Comparison of ENCODE assay signal across 20 mouse cellular contexts in genomic region chr9:17189552-17189951, GRCm38 (mm10).
DNase-seq lines count a peak whose midpoint lies in the region; ATAC-seq and TF ChIP-seq lines count a peak whose summit lies in the region.
"Had no signal": no experiment of that assay in that cellular context is flagged by ENCODE, and none has a peak within 500 bp of the region (broad histone marks: within the 10 kb centered on the region; RNA-seq: fewer than 3 reads in every experiment).

No protein-coding gene starts in this region.

- H3K4me3 ChIP-seq in hindbrain, postnatal 0 days (ENCODE audit: low read length) = no peak overlapping the region
- no peak overlapping the region for H3K4me3 ChIP-seq in hindbrain, embryonic 14.5 days (replicated peaks; ENCODE audit: low read length)
- no peak overlapping the region for H3K4me3 ChIP-seq in layer of hippocampus, adult 2 months
- H3K4me3 ChIP-seq: forebrain, embryonic 12.5 days; megakaryocyte, embryonic 14.5 days; midbrain, embryonic 15.5 days; neural tube, embryonic 15.5 days; stomach, embryonic 15.5 days had no signal

- 87% methylated on average over 2 of the region's 2 CpGs for WGBS in hindbrain, postnatal 0 days
- WGBS in hindbrain, embryonic 14.5 days = 80% methylated on average over 2 of the region's 2 CpGs

- no peak for TF ChIP-seq POLR2A in brain, embryonic 14.5 days (IDR thresholded peaks at IDR 0.05; ENCODE audit: borderline replicate concordance, extremely low read depth, insufficient read depth, insufficient read length, poor library complexity, severe bottlenecking)

- no peak for ATAC-seq in hindbrain, postnatal 0 days
- ATAC-seq in hindbrain, embryonic 14.5 days (ENCODE audit: low FRiP score) = no peak
- ATAC-seq: midbrain, embryonic 15.5 days had no signal

- no peaks in the 10 kb centered on the region for H3K27me3 ChIP-seq in hindbrain, postnatal 0 days (ENCODE audit: insufficient read depth, low read length)
- H3K27me3 ChIP-seq in hindbrain, embryonic 14.5 days (ENCODE audit: control insufficient read depth, insufficient read depth, low read length) = no peaks in the 10 kb centered on the region
- H3K27me3 ChIP-seq: forebrain, embryonic 12.5 days; megakaryocyte, embryonic 14.5 days; midbrain, embryonic 15.5 days; neural tube, embryonic 15.5 days; stomach, embryonic 15.5 days had no signal

- DNase-seq in cerebellum, postnatal 10 days = peak; percentile 9 to 21
- DNase-seq in cerebellum, adult 18-20 months = no peak
- peak; percentile 16 for DNase-seq in hindbrain, postnatal 0 days (ENCODE audit: low spot score)
- DNase-seq in hindbrain, embryonic 14.5 days (ENCODE audit: low spot score) = no peak
- no peak for DNase-seq in layer of hippocampus, adult 2 months (ENCODE audit: low spot score in 2 of 2)
- DNase-seq in layer of hippocampus, adult 9-10 months (ENCODE audit: low spot score) = no peak
- peak; percentile 16 for DNase-seq in brain, embryonic 14.5 days (ENCODE audit: low read depth)
- DNase-seq in adrenal gland, postnatal 36 days = no peak
- DNase-seq: adrenal gland, adult 8-10 months; cerebellum, adult 8-10 months; gastrocnemius, postnatal 14 days; kidney, adult 8-10 months; lung, adult 18-20 months; thymus, adult 2 months had no signal

- H3K36me3 ChIP-seq in hindbrain, postnatal 0 days (ENCODE audit: insufficient read depth, low read length) = no peaks in the 10 kb centered on the region
- no peaks in the 10 kb centered on the region for H3K36me3 ChIP-seq in hindbrain, embryonic 14.5 days (replicated peaks; ENCODE audit: control insufficient read depth, insufficient read depth)
- H3K36me3 ChIP-seq: forebrain, embryonic 12.5 days; midbrain, embryonic 15.5 days; neural tube, embryonic 15.5 days; stomach, embryonic 15.5 days had no signal

- H3K9ac ChIP-seq in hindbrain, postnatal 0 days (replicated peaks; ENCODE audit: low read length) = no peak overlapping the region
- H3K9ac ChIP-seq in hindbrain, embryonic 14.5 days = no peak overlapping the region
- H3K9ac ChIP-seq: forebrain, embryonic 12.5 days; midbrain, embryonic 15.5 days; neural tube, embryonic 15.5 days; stomach, embryonic 15.5 days had no signal

- H3K4me1 ChIP-seq in hindbrain, postnatal 0 days (ENCODE audit: insufficient read depth, low read length) = no peaks in the 10 kb centered on the region
- H3K4me1 ChIP-seq in hindbrain, embryonic 14.5 days (replicated peaks; ENCODE audit: control insufficient read depth, insufficient read depth, low read length) = no peaks in the 10 kb centered on the region
- H3K4me1 ChIP-seq: forebrain, embryonic 12.5 days; megakaryocyte, embryonic 14.5 days; midbrain, embryonic 15.5 days; neural tube, embryonic 15.5 days; stomach, embryonic 15.5 days had no signal

- no peak overlapping the region for H3K27ac ChIP-seq in hindbrain, postnatal 0 days
- H3K27ac ChIP-seq in hindbrain, embryonic 14.5 days = no peak overlapping the region
- H3K27ac ChIP-seq in layer of hippocampus, adult 2 months = no peak overlapping the region
- H3K27ac ChIP-seq: forebrain, embryonic 12.5 days; midbrain, embryonic 15.5 days; neural tube, embryonic 15.5 days; stomach, embryonic 15.5 days had no signal

- H3K4me2 ChIP-seq in hindbrain, postnatal 0 days (ENCODE audit: low read depth, low read length) = no peak overlapping the region
- no peak overlapping the region for H3K4me2 ChIP-seq in hindbrain, embryonic 14.5 days (replicated peaks)
- H3K4me2 ChIP-seq: forebrain, embryonic 12.5 days; liver, embryonic 11.5 days; midbrain, embryonic 15.5 days; neural tube, embryonic 15.5 days; stomach, embryonic 15.5 days had no signal

- TF ChIP-seq CTCF in hindbrain, postnatal 0 days (IDR thresholded peaks at IDR 0.05; ENCODE audit: low read depth) = no peak; the same call in 1 of the 2 replicates
- TF ChIP-seq CTCF in layer of hippocampus, adult 2 months (conservative IDR thresholded peaks at IDR 0.05) = peak; percentile 56
- no peak for TF ChIP-seq CTCF in brain, embryonic 14.5 days (IDR thresholded peaks at IDR 0.05; ENCODE audit: borderline replicate concordance, extremely low read depth, insufficient read depth, insufficient read length)

- no peaks in the 10 kb centered on the region for H3K9me3 ChIP-seq in hindbrain, postnatal 0 days (ENCODE audit: low read length)
- H3K9me3 ChIP-seq in hindbrain, embryonic 14.5 days (ENCODE audit: control insufficient read depth, low read length) = no peaks in the 10 kb centered on the region
- H3K9me3 ChIP-seq: forebrain, embryonic 12.5 days; megakaryocyte, embryonic 14.5 days; midbrain, embryonic 15.5 days; neural tube, embryonic 15.5 days; stomach, embryonic 15.5 days had no signal

Comparison
In these comparisons a context has a peak if more than half of its experiments do, and no peak if none do; other contexts are left out.
1. DNase-seq: peak in cerebellum, postnatal 10 days (2 of 2), hindbrain, postnatal 0 days (single experiment) and brain, embryonic 14.5 days (single experiment); none in cerebellum, adult 18-20 months (0 of 2), hindbrain, embryonic 14.5 days (single experiment), layer of hippocampus, adult 2 months (0 of 2), layer of hippocampus, adult 9-10 months (single experiment) and adrenal gland, postnatal 36 days (0 of 2).